Mouse (Mus musculus): ENCODE results near the gene Lif.

DNA sequence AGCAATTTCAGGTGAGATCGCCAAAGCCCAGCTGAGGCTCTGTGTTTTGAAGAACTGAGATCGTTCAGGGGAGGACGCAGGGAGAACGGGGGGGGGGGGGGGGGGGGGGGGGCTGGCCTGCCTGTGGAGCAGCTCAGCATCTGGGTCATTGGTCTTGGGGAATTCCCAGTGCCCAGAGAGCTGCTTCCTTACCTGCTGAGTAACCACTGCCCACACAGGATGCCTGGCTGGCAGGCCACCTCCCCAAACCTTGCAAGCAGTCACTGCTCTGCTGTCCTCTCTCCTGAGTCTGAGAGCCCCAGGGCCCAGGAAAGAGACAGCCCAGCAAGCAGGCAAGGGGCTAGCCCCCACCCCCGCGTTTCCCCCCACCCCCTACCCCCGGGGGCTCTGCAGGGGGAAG, 5.5 kb downstream of the Lif start:
- no peak for TF ChIP-seq CTCF (IDR thresholded peaks at IDR 0.05; ENCODE audit: low read depth)
- TF ChIP-seq EP300 (IDR thresholded peaks at IDR 0.05; ENCODE audit: low read depth), result no peak

All from liver, embryonic 14.5 days (tissue).